Comparison of ENCODE assay signal across 10 mouse cellular contexts in the genomic region with DNA sequence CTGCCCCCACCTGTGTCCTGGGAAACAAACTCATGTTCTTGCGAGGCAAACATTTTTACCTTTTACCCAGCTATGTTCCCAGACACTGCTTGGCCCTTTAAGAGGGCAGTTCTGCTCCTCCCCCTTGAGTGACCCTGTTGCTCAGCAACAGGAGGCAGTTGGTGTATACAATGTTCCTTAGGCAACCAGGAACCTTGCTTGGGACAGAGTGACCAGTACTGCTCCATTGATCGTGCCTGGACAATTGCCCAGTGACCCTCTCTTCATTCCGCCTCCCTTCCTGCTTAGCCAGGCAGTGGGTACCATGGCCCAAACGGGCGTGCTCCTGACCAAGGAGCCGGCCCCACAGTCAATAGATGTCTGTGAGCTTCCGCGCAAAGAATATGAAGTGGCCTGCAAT. TPM values are rescaled to one million over a fixed set of nuclear protein-coding genes. Genes with fewer than 3 reads are reported as not detected.
DNase-seq lines count a peak whose midpoint lies in the region; ATAC-seq and TF ChIP-seq lines count a peak whose summit lies in the region.
"Had no signal": no experiment of that assay in that cellular context is flagged by ENCODE, and none has a peak within 500 bp of the region (broad histone marks: within the 10 kb centered on the region; RNA-seq: fewer than 3 reads in every experiment).

No protein-coding gene starts in this region.

- WGBS in liver, postnatal 0 days (ENCODE audit: insufficient replicate concordance) = 36% methylated on average over 8 of the region's 8 CpGs
- 40% methylated on average over 8 of the region's 8 CpGs for WGBS in stomach, embryonic 15.5 days

- peak; percentile 87 for ATAC-seq in liver, postnatal 0 days
- no peak for ATAC-seq in stomach, embryonic 15.5 days (ENCODE audit: insufficient read depth, low FRiP score, low read depth)

- TF ChIP-seq EP300 in liver, postnatal 0 days (IDR thresholded peaks at IDR 0.05; ENCODE audit: low read depth) = peak; percentile 60; the same call in 1 of the 2 replicates

- H3K27ac ChIP-seq in liver, postnatal 0 days (ENCODE audit: low read depth) = peak overlapping the region; percentile 50
- H3K27ac ChIP-seq in stomach, embryonic 15.5 days = no peak overlapping the region

- H3K4me2 ChIP-seq in liver, postnatal 0 days (ENCODE audit: low read depth, low read length) = peak overlapping the region; percentile 57
- H3K4me2 ChIP-seq in stomach, embryonic 15.5 days = peak overlapping the region; percentile 9; the same call in 1 of the 2 replicates

- H3K4me3 ChIP-seq in liver, postnatal 0 days (ENCODE audit: low read depth, low read length) = 0 out of 2 replicates have a peak overlapping the region, but pooled peaks have one; percentile 19
- H3K4me3 ChIP-seq in stomach, embryonic 15.5 days (replicated peaks) = no peak overlapping the region

- peaks cover 3% of the 10 kb centered on the region; the same call in 1 of the 2 replicates for H3K4me1 ChIP-seq in liver, postnatal 0 days (ENCODE audit: insufficient read depth)
- peaks cover 10% of the 10 kb centered on the region; the same call in 1 of the 2 replicates for H3K4me1 ChIP-seq in stomach, embryonic 15.5 days

- H3K9me3 ChIP-seq in liver, postnatal 0 days (ENCODE audit: low read length) = no peaks in the 10 kb centered on the region
- no peaks in the 10 kb centered on the region for H3K9me3 ChIP-seq in stomach, embryonic 15.5 days

- no peaks in the 10 kb centered on the region for H3K27me3 ChIP-seq in liver, postnatal 0 days (ENCODE audit: insufficient read depth, low read length)
- H3K27me3 ChIP-seq in stomach, embryonic 15.5 days (replicated peaks) = 0 out of 2 replicates have a peak, but pooled peaks cover 8% of the 10 kb centered on the region

- H3K9ac ChIP-seq in liver, postnatal 0 days (replicated peaks) = no peak overlapping the region
- no peak overlapping the region for H3K9ac ChIP-seq in stomach, embryonic 15.5 days

- TF ChIP-seq CTCF in liver, postnatal 0 days (IDR thresholded peaks at IDR 0.05; ENCODE audit: low read depth) = no peak

- H3K36me3 ChIP-seq in liver, postnatal 0 days (replicated peaks; ENCODE audit: insufficient read depth, low read length) = no peaks in the 10 kb centered on the region
- H3K36me3 ChIP-seq in stomach, embryonic 15.5 days = no peaks in the 10 kb centered on the region

- DNase-seq in adrenal gland, postnatal 36 days = peak; percentile 34 to 51
- DNase-seq in adrenal gland, adult 18-20 months (ENCODE audit: low spot score in 2 of 2) = no peak
- peak; percentile 48 for DNase-seq in ovary, postnatal 36 days (ENCODE audit: low spot score)
- DNase-seq in ovary, postnatal 14 days (ENCODE audit: low spot score) = no peak
- peak; percentile 81 for DNase-seq in liver, postnatal 0 days
- DNase-seq in spleen, adult 12 weeks (ENCODE audit: low spot score) = no peak
- no peak for DNase-seq in cerebellum, adult 9-11 months

RNA-seq across cellular contexts. Expression of a gene that starts 17.0 kb away (rescaled TPM):
- not detected for total RNA-seq in adrenal gland, postnatal 36 days (2021)
- not detected for total RNA-seq in adrenal gland, adult 18-20 months (2021)
- 0.07 and 0.15 TPM in 2 replicates for polyA plus RNA-seq in liver, postnatal 0 days (2015; fragmentation: Nextera tagmentation; extraction: Ambion mirVana)
- 0.12 and 0.31 TPM in 2 replicates for polyA plus RNA-seq in stomach, embryonic 15.5 days (2015; fragmentation: Nextera tagmentation; extraction: Ambion mirVana)
- total RNA-seq: neutrophil, adult 5-6 weeks had no signal
- polyA plus RNA-seq: large intestine, adult 2 months had no signal

RNA-seq across cellular contexts. Expression of a gene that starts 25.7 kb away (rescaled TPM):
- total RNA-seq in adrenal gland, postnatal 36 days (2021) = under 1 TPM; 0.49 to 0.53 TPM
- 1 to 10 TPM; 2.1 to 2.4 TPM for total RNA-seq in adrenal gland, adult 18-20 months (2021)
- not detected in 2 replicates for polyA plus RNA-seq in liver, postnatal 0 days (2015; fragmentation: Nextera tagmentation; extraction: Ambion mirVana)
- polyA plus RNA-seq in stomach, embryonic 15.5 days (2015; fragmentation: Nextera tagmentation; extraction: Ambion mirVana) = 0.32 and 0.37 TPM in 2 replicates
- total RNA-seq: neutrophil, adult 5-6 weeks had no signal

RNA-seq across cellular contexts. Expression of a gene that starts 37.8 kb away (rescaled TPM):
- 10 to 100 TPM; 58.7 to 97.3 TPM for total RNA-seq in adrenal gland, postnatal 36 days (2021)
- 10 to 100 TPM; 69.5 to 83.9 TPM for total RNA-seq in adrenal gland, adult 18-20 months (2021)
- polyA plus RNA-seq in liver, postnatal 0 days (2015; fragmentation: Nextera tagmentation; extraction: Ambion mirVana) = 0.15 and 0.17 TPM in 2 replicates
- polyA plus RNA-seq in stomach, embryonic 15.5 days (2015; fragmentation: Nextera tagmentation; extraction: Ambion mirVana) = 5.1 and 5.6 TPM in 2 replicates

Comparison
In these comparisons a context has a peak if more than half of its experiments do, and no peak if none do; other contexts are left out.
1. DNase-seq: peak in adrenal gland, postnatal 36 days (2 of 2), ovary, postnatal 36 days (single experiment) and liver, postnatal 0 days (single experiment); none in adrenal gland, adult 18-20 months (0 of 2), ovary, postnatal 14 days (single experiment), spleen, adult 12 weeks (single experiment) and cerebellum, adult 9-11 months (single experiment).